Comparison of ENCODE assay signal across 10 mouse cellular contexts in genomic region chr14:22051941-22052664, GRCm38 (mm10). TPM values are rescaled to one million over a fixed set of nuclear protein-coding genes. Genes with fewer than 3 reads are reported as not detected.
DNase-seq lines count a peak whose midpoint lies in the region; ATAC-seq and TF ChIP-seq lines count a peak whose summit lies in the region.
"Had no signal": no experiment of that assay in that cellular context is flagged by ENCODE, and none has a peak within 500 bp of the region (broad histone marks: within the 10 kb centered on the region; RNA-seq: fewer than 3 reads in every experiment).

No protein-coding gene starts in this region.

- no peak; the same call in 1 of the 2 replicates for ATAC-seq in limb, embryonic 14.5 days (ENCODE audit: low FRiP score, low read depth)
- ATAC-seq in embryonic facial prominence, embryonic 15.5 days (ENCODE audit: insufficient number of reproducible peaks, low FRiP score, low TSS enrichment, low read depth), result no peak

- H3K4me1 ChIP-seq in limb, embryonic 14.5 days (ENCODE audit: control insufficient read depth, insufficient read depth, low read length), result peaks cover 13% of the 10 kb centered on the region
- peaks cover 67% of the 10 kb centered on the region for H3K4me1 ChIP-seq in limb, embryonic 10.5 days
- H3K4me1 ChIP-seq in embryonic facial prominence, embryonic 15.5 days, result peaks cover 34% of the 10 kb centered on the region

- no peak overlapping the region for H3K4me2 ChIP-seq in limb, embryonic 14.5 days (replicated peaks; ENCODE audit: low read depth, low read length, severe bottlenecking)
- H3K4me2 ChIP-seq in embryonic facial prominence, embryonic 15.5 days (replicated peaks), result peak overlapping the region; percentile 8
- H3K4me2 ChIP-seq: hindbrain, embryonic 15.5 days had no signal

- H3K9ac ChIP-seq in limb, embryonic 14.5 days (ENCODE audit: low read depth, low read length, severe bottlenecking), result no peak overlapping the region
- no peak overlapping the region for H3K9ac ChIP-seq in embryonic facial prominence, embryonic 15.5 days
- H3K9ac ChIP-seq: hindbrain, embryonic 15.5 days had no signal

- TF ChIP-seq POLR2A in limb, embryonic 14.5 days (IDR thresholded peaks at IDR 0.05; ENCODE audit: borderline replicate concordance, extremely low read depth, insufficient read depth, insufficient read length), result no peak

- intact Hi-C loops in heart, postnatal 25 days (cut with DNase I), result no loop called here

- TF ChIP-seq CTCF in layer of hippocampus, adult 2 months (conservative IDR thresholded peaks at IDR 0.05), result no peak

- H3K9me3 ChIP-seq in limb, embryonic 14.5 days (ENCODE audit: control insufficient read depth, low read length), result no peaks in the 10 kb centered on the region
- H3K9me3 ChIP-seq in limb, embryonic 10.5 days (replicated peaks), result no peaks in the 10 kb centered on the region
- no peaks in the 10 kb centered on the region for H3K9me3 ChIP-seq in embryonic facial prominence, embryonic 15.5 days (replicated peaks)
- H3K9me3 ChIP-seq: hindbrain, embryonic 15.5 days had no signal

- H3K27me3 ChIP-seq in limb, embryonic 14.5 days (ENCODE audit: control insufficient read depth, insufficient read depth, low read length), result no peaks in the 10 kb centered on the region
- H3K27me3 ChIP-seq in limb, embryonic 10.5 days (ENCODE audit: low read depth, poor library complexity, severe bottlenecking), result peaks cover 81% of the 10 kb centered on the region
- H3K27me3 ChIP-seq in embryonic facial prominence, embryonic 15.5 days, result no peaks in the 10 kb centered on the region
- H3K27me3 ChIP-seq: hindbrain, embryonic 15.5 days had no signal

- 36% methylated on average over 14 of the region's 14 CpGs for WGBS in limb, embryonic 14.5 days
- WGBS in limb, embryonic 10.5 days, result 66% methylated on average over 14 of the region's 14 CpGs
- WGBS in embryonic facial prominence, embryonic 15.5 days, result 46% methylated on average over 14 of the region's 14 CpGs

- no peak overlapping the region for H3K4me3 ChIP-seq in limb, embryonic 14.5 days (replicated peaks; ENCODE audit: low read length)
- H3K4me3 ChIP-seq in limb, embryonic 10.5 days, result no peak overlapping the region
- no peak overlapping the region for H3K4me3 ChIP-seq in embryonic facial prominence, embryonic 15.5 days (replicated peaks)
- H3K4me3 ChIP-seq in layer of hippocampus, adult 2 months, result no peak overlapping the region
- H3K4me3 ChIP-seq: hindbrain, embryonic 15.5 days had no signal

- no peaks in the 10 kb centered on the region for H3K36me3 ChIP-seq in limb, embryonic 14.5 days (ENCODE audit: control insufficient read depth, insufficient read depth, low read length)
- no peaks in the 10 kb centered on the region for H3K36me3 ChIP-seq in limb, embryonic 10.5 days
- H3K36me3 ChIP-seq in embryonic facial prominence, embryonic 15.5 days, result no peaks in the 10 kb centered on the region
- H3K36me3 ChIP-seq: hindbrain, embryonic 15.5 days had no signal

- peak; percentile 69 for DNase-seq in limb, embryonic 14.5 days (ENCODE audit: low spot score)
- DNase-seq in limb, embryonic 10.5 days (ENCODE audit: low spot score), result no peak
- DNase-seq in heart, postnatal 25 days (ENCODE audit: low spot score), result peak; percentile 20
- DNase-seq in lung, postnatal 36 days, result peak; percentile 28
- no peak for DNase-seq in yolk sac, embryonic 10.5 days (ENCODE audit: low spot score)
- DNase-seq in layer of hippocampus, adult 2 months (ENCODE audit: low spot score in 2 of 2), result no peak
- DNase-seq in layer of hippocampus, adult 18-20 months (ENCODE audit: low spot score in 2 of 2), result no peak
- DNase-seq: liver had no signal

- H3K27ac ChIP-seq in limb, embryonic 14.5 days (replicated peaks; ENCODE audit: low read depth, low read length), result no peak overlapping the region
- H3K27ac ChIP-seq in limb, embryonic 10.5 days, result no peak overlapping the region
- H3K27ac ChIP-seq in embryonic facial prominence, embryonic 15.5 days (replicated peaks), result no peak overlapping the region
- no peak overlapping the region for H3K27ac ChIP-seq in layer of hippocampus, adult 2 months
- H3K27ac ChIP-seq: hindbrain, embryonic 15.5 days had no signal

RNA-seq across cellular contexts. Expression of gene Lrmda, which starts 32.6 kb away (rescaled TPM):
- 0.08 and 0.13 TPM in 2 replicates for polyA plus RNA-seq in limb, embryonic 14.5 days (2012; rRNA removed)
- polyA plus RNA-seq in limb, embryonic 14.5 days (2014; fragmentation: Nextera tagmentation; extraction: Ambion mirVana), result 0.35 and 0.72 TPM in 2 replicates
- 0.48 and 0.51 TPM in 2 replicates for polyA plus RNA-seq in limb, embryonic 10.5 days (2016; fragmentation: Nextera tagmentation; extraction: Ambion mirVana)
- polyA plus RNA-seq in embryonic facial prominence, embryonic 15.5 days (2015; fragmentation: Nextera tagmentation; extraction: Ambion mirVana), result 0.39 and 0.64 TPM in 2 replicates
- 1 to 10 TPM in 1 of 2 experiments, under 1 TPM in 1; 0.83 to 1.8 TPM for total RNA-seq in heart, postnatal 25 days (2021)
- total RNA-seq in layer of hippocampus, adult 2 months (2021), result 1 to 10 TPM in 1 of 2 experiments, under 1 TPM in 1; 0.87 to 1.5 TPM
- 1 to 10 TPM; 1.1 to 1.3 TPM for total RNA-seq in layer of hippocampus, adult 18-20 months (2021)

Comparison
In these comparisons a context has a peak if more than half of its experiments do, and no peak if none do; other contexts are left out.
1. DNase-seq: peak in limb, embryonic 14.5 days (single experiment), heart, postnatal 25 days (single experiment) and lung, postnatal 36 days (single experiment); none in limb, embryonic 10.5 days (single experiment), yolk sac, embryonic 10.5 days (single experiment), layer of hippocampus, adult 2 months (0 of 2) and layer of hippocampus, adult 18-20 months (0 of 2).